Mouse (Mus musculus) liver, postnatal 0 days (tissue): Measurements from ENCODE around the gene Tdo2. TPM values are rescaled to one million over a fixed set of nuclear protein-coding genes. Genes with fewer than 3 reads are reported as not detected.
A peak's percentile ranks its signal among the peaks of the same experiment; 100 is the strongest.

Experiments used
- ATAC-seq: fragments of 200-750 bp; cut with Nextera tagmentation; 2 replicates; pipeline ENCODE4 v1.8.0; 2017; ENCODE audit warnings: mild to moderate bottlenecking, moderate library complexity
- DNase-seq: peaks from one replicate; pipeline ENCODE4 v3.0.0-alpha.2; 2016
- H3K27ac ChIP-seq: fragments of 300-500 bp; sonication (generic); 2 replicates; pipeline ENCODE4 v1.5.1; 2014; ENCODE audit warnings: antibody characterized with exemption, moderate library complexity, mild to moderate bottlenecking, low read depth
- H3K27me3 ChIP-seq: fragments of 300-500 bp; sonication (generic); 2 replicates; pipeline ENCODE4 v1.6.1; 2014; ENCODE audit warnings: low read length, control low read depth, mixed read lengths; ENCODE audit not compliant: insufficient read depth
- H3K36me3 ChIP-seq: fragments of 300-500 bp; sonication (generic); replicated peaks from 2 replicates; pipeline ENCODE4 v1.6.1; 2014; ENCODE audit warnings: mild to moderate bottlenecking, control low read depth, low read length, moderate library complexity, mixed read lengths; ENCODE audit not compliant: insufficient read depth
- H3K4me1 ChIP-seq: fragments of 300-500 bp; sonication (generic); 2 replicates; pipeline ENCODE4 v1.6.1; 2014; ENCODE audit warnings: antibody characterized with exemption, mild to moderate bottlenecking, control low read depth; ENCODE audit not compliant: insufficient read depth
- H3K4me2 ChIP-seq: fragments of 300-500 bp; sonication (generic); 2 replicates; pipeline ENCODE4 v1.6.1; 2014; ENCODE audit warnings: low read depth, mild to moderate bottlenecking, low read length, moderate library complexity, mixed read lengths
- H3K4me3 ChIP-seq: fragments of 300-500 bp; sonication (generic); 2 replicates; pipeline ENCODE4 v1.5.1; 2014; ENCODE audit warnings: low read depth, low read length
- H3K9ac ChIP-seq: fragments of 300-500 bp; sonication (generic); replicated peaks from 2 replicates; pipeline ENCODE4 v1.6.1; 2014; ENCODE audit warnings: mild to moderate bottlenecking, moderate library complexity
- H3K9me3 ChIP-seq: fragments of 300-500 bp; sonication (generic); 2 replicates; pipeline ENCODE4 v1.6.1; 2016; ENCODE audit warnings: mild to moderate bottlenecking, control low read depth, low read length, mixed read lengths
- CTCF ChIP-seq: sonication (generic); IDR thresholded peaks from 2 replicates; pipeline ENCODE4 v1.5.1; 2016; ENCODE audit warnings: antibody characterized with exemption, low read depth
- EP300 ChIP-seq: IDR thresholded peaks from 2 replicates; pipeline ENCODE4 v1.6.1; 2016; ENCODE audit warnings: antibody characterized with exemption, low read depth, mild to moderate bottlenecking
- WGBS: fragments of 180-500 bp; shearing (Covaris S2); extraction: QIAGEN DNeasy Blood & Tissue Kit; methylation state at CpG from one replicate; pipeline ENCODE4 v1.1.7; 2014; ENCODE audit not compliant: insufficient replicate concordance; 5-methylcytosine and 5-hydroxymethylcytosine counted together
- polyA plus RNA-seq: library from polyadenylated mRNA; unstranded; fragments of >200 nt; fragmentation: Nextera tagmentation; extraction: Ambion mirVana; gene quantifications from 2 replicates; pipeline ENCODE4 v1.2.1, GENCODE M21; 2015

Tdo2 gene
- polyA plus RNA-seq, 1 experiment from 2014 or later = 8.6 TPM

GRCm38 (mm10) chr3:81983120-81983895 is 7.3 kb upstream of the Tdo2 start:
- TF ChIP-seq EP300 (no peak), CTCF (no peak)
- Histone ChIP-seq H3K36me3 (no peaks in the 10 kb centered on the region), H3K9ac (no peak overlapping the region)

DNA sequence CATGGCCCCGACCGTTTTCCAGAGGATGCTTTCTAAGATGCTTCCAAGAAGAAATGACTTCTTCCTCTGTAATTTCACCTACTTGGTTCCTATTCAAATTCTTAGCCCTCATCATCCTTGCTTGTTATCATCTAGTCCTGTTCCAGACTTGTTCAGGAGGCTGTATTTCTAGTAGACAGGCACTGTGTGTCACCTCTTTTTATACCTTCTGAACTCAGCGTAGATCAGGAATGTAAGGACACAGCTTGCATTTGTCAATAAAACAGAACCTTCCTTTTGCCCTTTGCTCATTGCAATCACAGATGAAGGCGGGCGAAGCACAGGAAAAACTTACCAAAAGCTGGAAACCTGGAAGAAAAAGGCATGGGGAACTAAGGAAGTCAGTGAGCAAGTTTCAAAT is 6.0 kb upstream of the Tdo2 start, which contains the start of gene Asic5:
Asic5 (plus strand) TSS at position 301 of the 400 bp plus-strand sequence.
- Histone ChIP-seq H3K36me3 (no peaks in the 10 kb centered on the region), H3K9me3 (no peaks in the 10 kb centered on the region), H3K9ac (0 out of 2 replicates have a peak within 1 kb of the TSS, but pooled peaks have one; percentile 12), H3K4me2 (peak within 1 kb of the TSS; percentile 20; the same call in 1 of the 2 replicates), H3K4me3 (no peak within 1 kb of the TSS), H3K27me3 (no peaks in the 10 kb centered on the region), H3K27ac (peak within 1 kb of the TSS; percentile 19; the same call in 1 of the 2 replicates), H3K4me1 (no peaks in the 10 kb centered on the region)
- WGBS = 61% methylated on average over 5 of the region's 5 CpGs
- ATAC-seq = 0 out of 2 replicates have a peak, but pooled peaks have one; percentile 36
- DNase-seq = no peak
- TF ChIP-seq CTCF = no peak
- TF ChIP-seq EP300 = no peak

More at GRCm38 (mm10) chr3:81983120-81983895, 7.3 kb upstream of the Tdo2 start:
- no peaks in the 10 kb centered on the region for H3K9me3 ChIP-seq
- no peaks in the 10 kb centered on the region for H3K4me1 ChIP-seq
- H3K4me3 ChIP-seq = no peak overlapping the region
- peak overlapping the region; percentile 20; the same call in 1 of the 2 replicates for H3K4me2 ChIP-seq
- no peaks in the 10 kb centered on the region for H3K27me3 ChIP-seq
- peak overlapping the region; percentile 29; the same call in 1 of the 2 replicates for H3K27ac ChIP-seq
- DNase-seq (no peak), ATAC-seq (peak; percentile 41; the same call in 1 of the 2 replicates)
- WGBS = 60% methylated on average over 8 of the region's 8 CpGs

- TF ChIP-seq CTCF (no peak), EP300 (no peak)
- Histone ChIP-seq H3K4me3 (no peak overlapping the region), H3K36me3 (no peaks in the 10 kb centered on the region), H3K9me3 (no peaks in the 10 kb centered on the region), H3K4me2 (no peak overlapping the region), H3K27me3 (no peaks in the 10 kb centered on the region), H3K27ac (no peak overlapping the region), H3K9ac (no peak overlapping the region), H3K4me1 (no peaks in the 10 kb centered on the region)
- ATAC-seq (no peak), DNase-seq (no peak)
- WGBS = 82% methylated on average over 5 of the region's 5 CpGs
These were observed 5.6 kb upstream of the Tdo2 start for GRCm38 (mm10) chr3:81981576-81981975.

GRCm38 (mm10) chr3:81975607-81976006 is 395 bp downstream of the Tdo2 start:
- H3K27ac ChIP-seq = no peak overlapping the region
- H3K4me1 ChIP-seq = no peaks in the 10 kb centered on the region
- TF ChIP-seq EP300 (no peak), CTCF (no peak)
- no peak overlapping the region for H3K4me3 ChIP-seq
- DNase-seq = no peak
- H3K9ac ChIP-seq = no peak overlapping the region
- WGBS = 53% methylated on average over 4 of the region's 4 CpGs
- ATAC-seq = 0 out of 2 replicates have a peak, but pooled peaks have one; percentile 29
- no peak overlapping the region for H3K4me2 ChIP-seq
- H3K27me3 ChIP-seq = no peaks in the 10 kb centered on the region
- no peaks in the 10 kb centered on the region for H3K36me3 ChIP-seq
- H3K9me3 ChIP-seq = no peaks in the 10 kb centered on the region

DNA sequence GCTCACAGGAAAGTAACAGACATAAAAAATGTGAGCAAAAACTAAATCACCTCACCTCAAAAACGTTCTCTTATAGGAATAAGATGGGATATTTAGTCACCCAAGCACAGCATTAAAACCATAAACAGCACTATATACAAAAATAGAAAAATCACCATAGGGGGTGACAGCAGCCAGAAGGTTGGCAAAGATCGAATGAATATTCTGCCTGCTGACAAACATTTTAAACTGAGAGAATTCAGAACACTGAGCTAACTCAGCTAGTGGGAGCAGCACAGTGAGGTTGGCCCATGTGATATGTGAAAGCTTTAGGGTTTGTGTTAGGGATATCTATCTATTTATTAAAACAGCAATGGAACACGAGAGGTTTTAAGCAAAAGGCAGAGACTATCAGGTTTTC is 11.4 kb downstream of the Tdo2 start:
- no peak for TF ChIP-seq CTCF
- TF ChIP-seq EP300 = no peak
- Histone ChIP-seq H3K27ac (no peak overlapping the region), H3K4me3 (no peak overlapping the region), H3K9ac (no peak overlapping the region), H3K9me3 (no peaks in the 10 kb centered on the region), H3K36me3 (no peaks in the 10 kb centered on the region), H3K4me1 (no peaks in the 10 kb centered on the region), H3K4me2 (no peak overlapping the region), H3K27me3 (no peaks in the 10 kb centered on the region)
- ATAC-seq = no peak
- no peak for DNase-seq
- 64% methylated on average over 3 of the region's 3 CpGs for WGBS

- Histone ChIP-seq H3K4me2 (no peak overlapping the region), H3K4me1 (no peaks in the 10 kb centered on the region), H3K9me3 (no peaks in the 10 kb centered on the region), H3K27me3 (no peaks in the 10 kb centered on the region), H3K9ac (no peak overlapping the region), H3K27ac (no peak overlapping the region), H3K36me3 (no peaks in the 10 kb centered on the region), H3K4me3 (no peak overlapping the region)
- DNase-seq (no peak), ATAC-seq (no peak)
- TF ChIP-seq CTCF = no peak
- no peak for TF ChIP-seq EP300
- 40% methylated on average over 5 of the region's 5 CpGs for WGBS
These were observed 12.2 kb downstream of the Tdo2 start for GRCm38 (mm10) chr3:81963768-81964167.
